In genomic region chr16:33744622-33745419, GRCm38 (mm10) we compare ENCODE assay signal across 8 mouse cellular contexts. TPM values are rescaled to one million over a fixed set of nuclear protein-coding genes. Genes with fewer than 3 reads are reported as not detected.
A peak's percentile ranks its signal among the peaks of the same experiment; 100 is the strongest.
DNase-seq lines count a peak whose midpoint lies in the region; ATAC-seq and TF ChIP-seq lines count a peak whose summit lies in the region.
"Had no signal": no experiment of that assay in that cellular context is flagged by ENCODE, and none has a peak within 500 bp of the region (broad histone marks: within the 10 kb centered on the region; RNA-seq: fewer than 3 reads in every experiment).

No protein-coding gene starts in this region.

- no peak overlapping the region for H3K9ac ChIP-seq in lung, embryonic 14.5 days
- no peak overlapping the region for H3K9ac ChIP-seq in neural tube, embryonic 13.5 days
- H3K9ac ChIP-seq: liver, embryonic 15.5 days had no signal

- H3K4me3 ChIP-seq in lung, embryonic 14.5 days (ENCODE audit: low read depth, low read length) = no peak overlapping the region
- H3K4me3 ChIP-seq in neural tube, embryonic 13.5 days = no peak overlapping the region
- H3K4me3 ChIP-seq: liver, embryonic 15.5 days had no signal

- H3K9me3 ChIP-seq in lung, embryonic 14.5 days (ENCODE audit: low read depth, low read length) = no peaks in the 10 kb centered on the region
- H3K9me3 ChIP-seq in neural tube, embryonic 13.5 days = no peaks in the 10 kb centered on the region
- H3K9me3 ChIP-seq: liver, embryonic 15.5 days had no signal

- TF ChIP-seq CTCF in lung, embryonic 14.5 days (IDR thresholded peaks at IDR 0.05; ENCODE audit: low read depth) = peak; percentile 64

- no peak for ATAC-seq in lung, embryonic 14.5 days (ENCODE audit: insufficient read depth)
- ATAC-seq in neural tube, embryonic 13.5 days (ENCODE audit: low read depth) = peak; percentile 51

- no peak overlapping the region for H3K4me2 ChIP-seq in lung, embryonic 14.5 days
- no peak overlapping the region for H3K4me2 ChIP-seq in neural tube, embryonic 13.5 days
- H3K4me2 ChIP-seq: liver, embryonic 15.5 days had no signal

- H3K4me1 ChIP-seq in lung, embryonic 14.5 days (ENCODE audit: insufficient read depth) = 0 out of 2 replicates have a peak, but pooled peaks cover 3% of the 10 kb centered on the region
- peaks cover 26% of the 10 kb centered on the region for H3K4me1 ChIP-seq in neural tube, embryonic 13.5 days (replicated peaks)
- H3K4me1 ChIP-seq: liver, embryonic 15.5 days had no signal

- H3K27me3 ChIP-seq in lung, embryonic 14.5 days (ENCODE audit: insufficient read depth, low read length) = no peaks in the 10 kb centered on the region
- no peaks in the 10 kb centered on the region for H3K27me3 ChIP-seq in neural tube, embryonic 13.5 days
- H3K27me3 ChIP-seq: liver, embryonic 15.5 days had no signal

- DNase-seq in lung, embryonic 14.5 days = peak; percentile 72
- DNase-seq in lung, adult 18-20 months = no peak
- peak; percentile 64 for DNase-seq in NIH3T3 (ENCODE audit: low read depth)
- DNase-seq in cerebellum, postnatal 14 days = peak; percentile 80 to 86
- peak; percentile 47 to 63 for DNase-seq in kidney, postnatal 4 days
- no peak for DNase-seq in spleen, postnatal 4 days (ENCODE audit: low spot score in 2 of 2)

- peaks cover 10% of the 10 kb centered on the region; the same call in 1 of the 2 replicates for H3K36me3 ChIP-seq in lung, embryonic 14.5 days (ENCODE audit: insufficient read depth)
- peaks cover 7% of the 10 kb centered on the region; the same call in 1 of the 2 replicates for H3K36me3 ChIP-seq in neural tube, embryonic 13.5 days

- WGBS in lung, embryonic 14.5 days = 60% methylated on average over 7 of the region's 7 CpGs
- WGBS in neural tube, embryonic 13.5 days = 72% methylated on average over 7 of the region's 7 CpGs

- H3K27ac ChIP-seq in lung, embryonic 14.5 days (ENCODE audit: low read depth) = no peak overlapping the region
- no peak overlapping the region for H3K27ac ChIP-seq in neural tube, embryonic 13.5 days (replicated peaks)
- H3K27ac ChIP-seq: liver, embryonic 15.5 days had no signal

RNA-seq across cellular contexts. Expression of gene Muc13, which starts 49.0 kb away (rescaled TPM):
- not detected in 2 replicates for polyA plus RNA-seq in lung, embryonic 14.5 days (2014; fragmentation: Nextera tagmentation; extraction: Ambion mirVana)
- polyA plus RNA-seq in neural tube, embryonic 13.5 days (2015; fragmentation: Nextera tagmentation; extraction: Ambion mirVana) = 0.22 TPM in 1 of 2 replicates, not detected in the other

Comparison
In these comparisons a context has a peak if more than half of its experiments do, and no peak if none do; other contexts are left out.
1. DNase-seq: peak in lung, embryonic 14.5 days (single experiment), NIH3T3 (single experiment), cerebellum, postnatal 14 days (2 of 2) and kidney, postnatal 4 days (2 of 2); none in lung, adult 18-20 months (0 of 2) and spleen, postnatal 4 days (0 of 2).